Mouse (Mus musculus) inflammation-experienced regulatory T-cells, adult 6 months (primary cell): ENCODE data around the gene Col5a1. TPM values are rescaled to one million over a fixed set of nuclear protein-coding genes. Genes with fewer than 3 reads are reported as not detected.

ENCODE experiments used
- ATAC-seq: one replicate; pipeline ENCODE4 v1.8.0; 2017
- polyA plus RNA-seq, 3 experiments: library from polyadenylated mRNA; unstranded; fragments of 100-300 nt; shearing (Covaris generic); gene quantifications; one replicate each; pipeline ENCODE4 v1.2.1; 2017

Gene Col5a1
- polyA plus RNA-seq, 3 experiments from 2014 or later: not detected

GRCm38 (mm10) chr2:27886608-27887460, 609 bp downstream of the Col5a1 start:
- no peak for ATAC-seq

GRCm38 (mm10) chr2:27887461-27888264, 1.4 kb downstream of the Col5a1 start:
- no peak for ATAC-seq

DNA sequence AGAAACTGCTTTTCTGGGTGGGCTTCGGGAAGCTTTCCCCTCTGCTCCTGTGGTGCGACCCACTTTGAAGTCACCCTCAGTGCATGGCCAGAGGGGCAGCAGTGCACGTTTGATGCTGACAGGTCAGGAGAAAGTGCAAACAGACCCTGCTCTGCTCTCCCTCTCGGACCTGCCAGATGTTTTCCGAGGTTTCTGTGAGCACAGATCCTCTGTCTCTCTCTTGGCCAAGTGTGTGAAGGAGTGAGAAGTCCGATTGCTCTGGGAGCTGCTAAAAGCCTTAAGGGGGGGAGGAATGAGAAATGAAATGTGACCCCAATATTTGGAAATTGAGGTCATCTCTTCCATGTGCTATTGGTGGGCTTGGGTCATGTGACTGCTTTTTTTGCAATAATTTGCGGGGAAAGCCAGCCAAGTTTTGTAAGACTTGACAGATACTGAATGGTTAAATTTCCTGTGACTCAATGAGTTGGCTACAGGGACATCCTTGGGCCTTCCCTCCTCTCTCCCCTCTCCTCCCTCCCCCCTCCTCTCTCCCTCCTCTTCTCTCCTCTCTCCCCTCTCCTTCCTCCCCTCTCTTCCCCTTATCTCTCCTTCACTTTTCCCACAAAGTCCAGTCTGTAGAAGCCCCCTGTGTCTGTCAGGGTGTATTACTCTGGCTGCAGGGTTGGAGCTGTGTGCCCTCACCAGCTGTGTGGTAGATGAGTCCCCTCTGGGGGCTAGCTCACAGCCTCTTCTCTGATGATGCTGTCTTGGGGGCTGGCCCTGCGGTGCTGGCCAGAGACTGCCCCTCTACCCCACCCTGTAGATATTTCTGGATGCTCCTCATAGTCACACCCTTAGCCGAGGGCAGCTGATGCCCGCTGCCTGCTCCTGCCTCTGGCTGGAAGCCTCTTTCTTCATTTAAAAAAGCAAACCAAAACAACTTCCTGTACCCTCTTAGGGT, 2.6 kb downstream of the Col5a1 start:
- no peak for ATAC-seq

GRCm38 (mm10) chr2:27891922-27892541, 5.8 kb downstream of the Col5a1 start:
- ATAC-seq: no peak

GRCm38 (mm10) chr2:27893015-27893414, 6.8 kb downstream of the Col5a1 start:
- ATAC-seq: no peak

- ATAC-seq: no peak
These were observed 8.8 kb downstream of the Col5a1 start for GRCm38 (mm10) chr2:27894986-27895385.

DNA sequence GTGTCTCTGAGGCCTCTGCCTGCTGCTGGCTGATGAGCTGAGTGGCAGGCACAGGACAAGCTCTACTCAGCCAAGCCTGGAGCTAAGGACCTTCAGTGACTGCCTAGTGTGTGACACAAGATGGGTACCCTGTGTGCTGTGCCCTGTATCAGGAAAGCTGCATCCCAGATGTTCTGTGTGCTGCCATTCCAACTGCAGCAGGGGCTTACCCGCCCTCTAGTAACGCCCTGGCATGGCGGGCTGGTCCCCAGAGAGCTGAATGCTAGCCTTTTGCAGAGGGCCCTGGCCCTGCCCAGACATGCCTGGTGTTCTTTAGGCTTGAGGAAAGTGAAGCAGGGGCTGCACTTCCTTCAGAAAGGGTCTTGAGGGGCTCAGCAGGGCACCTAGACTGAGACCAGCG, 9.4 kb downstream of the Col5a1 start:
- ATAC-seq: no peak

DNA sequence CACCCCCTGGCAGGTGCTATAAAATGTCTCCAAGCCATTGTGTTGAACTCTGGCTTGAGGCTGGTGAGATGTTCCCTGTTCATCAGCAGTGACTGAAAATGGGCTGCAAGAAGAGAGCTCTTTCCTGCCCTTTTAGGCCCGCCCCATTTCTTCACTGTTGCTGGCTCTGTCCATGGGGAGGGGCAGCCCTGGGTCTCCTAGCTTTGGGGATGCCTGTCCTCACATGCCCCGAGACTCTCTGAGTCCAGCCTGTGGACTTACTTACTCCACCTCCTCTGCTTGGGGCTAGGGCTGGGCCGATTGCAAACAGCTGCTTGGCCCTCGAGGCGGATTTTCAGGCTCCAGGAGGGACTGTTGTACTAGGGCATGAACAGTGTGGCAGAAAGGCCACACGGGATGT, 10.9 kb downstream of the Col5a1 start:
- no peak for ATAC-seq

DNA sequence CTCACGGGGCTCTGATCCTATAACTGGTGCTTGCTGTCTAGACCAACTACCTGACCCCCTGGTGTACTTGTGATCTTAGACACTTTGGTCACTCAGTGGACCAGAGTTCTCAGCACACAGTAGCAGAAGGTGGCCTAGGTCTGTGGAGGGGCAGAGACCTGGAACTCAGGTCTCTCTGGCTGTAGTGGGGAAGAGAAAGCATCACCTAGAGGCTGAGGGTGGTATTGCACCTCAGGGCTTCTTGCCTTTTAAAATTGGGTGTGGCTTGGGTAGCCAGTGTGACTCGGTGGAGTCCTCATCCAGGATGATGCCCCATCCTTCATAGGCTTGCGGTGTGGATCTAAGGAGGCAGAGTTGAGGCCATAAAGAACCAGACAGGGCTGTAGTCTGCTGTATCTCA, 13.7 kb downstream of the Col5a1 start:
- ATAC-seq: no peak

DNA sequence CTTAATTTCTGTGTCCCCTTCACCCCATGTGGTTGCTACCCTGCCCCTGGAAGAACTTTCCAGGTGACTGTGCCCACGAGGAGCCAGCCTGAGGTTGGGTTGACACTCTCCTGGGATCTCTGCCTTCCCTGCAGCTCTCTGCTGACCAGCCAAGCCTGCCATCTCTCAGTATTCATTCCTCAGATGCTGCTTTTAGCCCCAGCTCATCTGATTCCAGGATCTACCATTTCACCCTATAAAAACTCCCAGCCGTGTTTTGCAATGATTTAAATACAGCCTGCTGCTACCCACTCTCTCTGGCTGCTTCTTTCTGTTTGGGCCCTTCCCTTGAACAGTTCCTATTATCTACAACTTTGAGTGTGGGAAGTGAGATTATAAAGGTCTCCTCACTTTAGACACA, 14.9 kb downstream of the Col5a1 start:
- ATAC-seq: no peak

- no peak for ATAC-seq
These were observed 15.5 kb downstream of the Col5a1 start for GRCm38 (mm10) chr2:27901525-27902245.

- ATAC-seq: no peak
These were observed 16.1 kb downstream of the Col5a1 start for GRCm38 (mm10) chr2:27902318-27902717.

- no peak for ATAC-seq
These were observed 19.2 kb downstream of the Col5a1 start for GRCm38 (mm10) chr2:27905411-27905810.

GRCm38 (mm10) chr2:27910501-27910900, 24.3 kb downstream of the Col5a1 start:
- no peak for ATAC-seq

- no peak for ATAC-seq
These were observed 26.5 kb downstream of the Col5a1 start for GRCm38 (mm10) chr2:27912546-27913275.

DNA sequence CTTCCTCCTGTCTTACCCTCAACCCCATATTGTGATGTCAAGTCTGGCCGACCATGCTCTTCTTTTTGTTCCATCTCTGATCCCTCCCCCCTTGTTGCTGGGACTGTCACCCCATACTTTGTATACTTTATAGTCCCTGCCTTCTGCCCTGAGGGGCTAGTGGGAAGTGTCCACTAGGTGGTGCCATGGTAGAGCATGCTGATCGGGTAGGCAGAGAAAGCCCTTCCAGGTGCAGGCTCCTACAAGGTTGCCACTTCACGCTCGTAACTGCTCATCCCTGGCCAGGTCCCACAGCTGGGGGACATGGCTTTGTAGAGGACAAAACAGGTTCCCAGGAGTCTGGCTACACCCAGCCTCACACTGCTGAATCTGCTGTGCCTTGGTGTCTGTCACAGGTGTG, 29.5 kb downstream of the Col5a1 start:
- no peak for ATAC-seq

DNA sequence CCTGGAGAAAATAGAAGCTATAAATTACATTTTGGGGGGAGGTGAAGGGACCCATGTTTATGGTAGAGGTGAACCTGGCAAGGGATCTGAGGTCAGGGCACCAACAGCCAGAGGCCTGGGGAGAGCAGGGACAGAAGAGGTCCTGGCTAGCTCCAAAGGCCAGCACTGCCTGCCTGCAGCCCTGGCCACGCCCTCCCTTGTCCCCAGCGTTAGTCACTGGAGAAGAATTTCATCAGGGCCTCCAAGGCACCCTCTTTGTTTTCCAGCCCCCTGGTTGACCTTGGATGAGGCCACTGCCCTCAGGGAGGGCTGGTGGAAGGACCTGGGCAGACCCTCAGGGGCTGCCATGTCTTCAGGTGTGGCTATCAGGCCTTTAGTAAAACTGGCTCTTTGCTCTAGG, 30.1 kb downstream of the Col5a1 start:
- no peak for ATAC-seq

- no peak for ATAC-seq
These were observed 31.0 kb downstream of the Col5a1 start for GRCm38 (mm10) chr2:27917177-27917576.

DNA sequence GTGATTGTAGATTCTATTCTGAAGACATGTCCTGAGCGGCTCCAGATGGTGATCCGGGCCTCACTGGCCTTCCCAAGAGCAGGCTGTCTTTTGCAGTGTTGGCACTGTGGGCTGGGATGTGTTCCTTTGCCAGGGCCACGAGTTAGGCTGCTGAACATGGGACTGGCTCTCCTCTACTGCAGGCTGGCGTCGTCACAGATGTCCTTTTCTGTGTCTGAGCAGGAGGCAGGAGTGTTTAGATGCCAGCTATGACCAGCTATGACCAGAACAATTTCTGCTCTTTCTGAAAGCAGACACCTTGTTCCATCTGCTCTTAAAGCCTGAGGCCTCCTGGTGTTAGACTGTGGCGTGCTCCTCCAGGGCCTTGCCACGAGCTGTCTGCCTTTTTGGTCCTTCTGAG, 31.9 kb downstream of the Col5a1 start:
- ATAC-seq: no peak

- no peak for ATAC-seq
These were observed 33.2 kb downstream of the Col5a1 start for GRCm38 (mm10) chr2:27919309-27919850.

DNA sequence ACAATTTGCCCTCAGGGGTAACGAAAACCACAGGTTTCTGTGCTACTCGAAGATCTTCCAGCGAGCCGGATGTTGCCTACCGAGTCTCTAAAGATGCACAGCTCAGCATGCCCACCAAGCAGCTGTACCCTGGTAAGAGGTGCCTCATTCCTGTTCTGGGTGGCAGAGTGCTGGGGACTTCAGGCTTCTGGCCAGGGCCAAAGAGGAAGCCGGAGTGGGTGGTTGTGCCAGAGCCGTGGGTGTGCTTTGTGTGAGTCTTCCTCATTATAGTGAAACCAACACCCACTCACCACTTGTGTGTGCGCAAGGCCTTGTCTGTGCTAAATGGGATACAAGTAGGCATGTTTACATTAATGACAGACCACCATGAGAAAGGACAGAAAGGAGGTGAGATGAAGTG, 35.8 kb downstream of the Col5a1 start:
- no peak for ATAC-seq
